8 mouse cellular contexts compared by ENCODE assay signal in the genomic region with DNA sequence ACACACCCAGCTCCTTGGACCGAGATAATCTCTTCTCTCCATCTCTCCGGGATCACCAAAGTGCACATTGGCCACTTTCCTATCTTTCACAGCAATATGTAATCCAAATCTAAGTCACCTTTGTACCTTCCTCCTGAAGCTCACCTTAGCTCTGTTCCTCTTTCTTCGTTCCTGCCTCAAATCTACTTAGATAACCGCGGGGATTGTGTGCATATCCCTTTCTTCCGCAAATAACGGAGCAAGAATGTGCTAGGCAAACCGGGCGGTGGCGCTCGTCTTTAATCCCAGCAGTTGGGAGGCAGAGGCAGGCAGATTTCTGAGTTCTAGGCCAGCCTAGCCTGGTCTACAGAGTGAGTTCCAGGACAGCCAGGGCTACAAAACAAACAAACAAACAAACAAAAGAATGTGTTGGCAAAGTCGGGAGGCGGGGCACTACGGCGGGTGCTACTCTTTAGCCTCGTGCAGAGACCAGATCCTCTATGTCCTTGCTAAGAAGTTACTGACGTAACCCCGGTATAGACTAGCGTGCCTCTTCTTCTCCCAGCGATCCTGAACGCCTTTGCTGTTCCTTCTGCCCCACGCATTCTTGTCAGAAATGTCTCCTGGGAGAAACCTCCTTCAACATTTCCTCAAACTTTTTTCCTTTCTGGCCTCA. TPM values are rescaled to one million over a fixed set of nuclear protein-coding genes. Genes with fewer than 3 reads are reported as not detected.
DNase-seq lines count a peak whose midpoint lies in the region; ATAC-seq and TF ChIP-seq lines count a peak whose summit lies in the region.

No protein-coding gene starts in this region.

- H3K27me3 ChIP-seq in heart, adult 2 months (ENCODE audit: control insufficient read depth, insufficient read depth, low read length) = no peaks in the 10 kb centered on the region
- no peaks in the 10 kb centered on the region for H3K27me3 ChIP-seq in heart, postnatal 0 days (ENCODE audit: control insufficient read depth, insufficient read depth, low read length)
- H3K27me3 ChIP-seq in liver, embryonic 12.5 days (replicated peaks) = no peaks in the 10 kb centered on the region
- no peaks in the 10 kb centered on the region for H3K27me3 ChIP-seq in neural tube, embryonic 13.5 days

- TF ChIP-seq POLR2A in heart, adult 2 months (IDR thresholded peaks at IDR 0.05; ENCODE audit: insufficient read depth, low read depth, low read length) = no peak

- peak; percentile 35 for TF ChIP-seq CTCF in heart, adult 2 months (IDR thresholded peaks at IDR 0.05)
- no peak for TF ChIP-seq CTCF in heart, postnatal 0 days (IDR thresholded peaks at IDR 0.05; ENCODE audit: low read depth)

- intact Hi-C loops in heart, adult 2 months (cut with DNase I) = loop anchor here (2.0 kb wide), 1 partner anchor 61 kb away; no protein-coding TSS in a partner anchor
- intact Hi-C loops in left cerebral cortex, postnatal 25 days (cut with DNase I) = no loop called here

- H3K36me3 ChIP-seq in heart, adult 2 months (ENCODE audit: control insufficient read depth, insufficient read depth, low read length) = peaks cover 15% of the 10 kb centered on the region
- H3K36me3 ChIP-seq in heart, postnatal 0 days (replicated peaks; ENCODE audit: control insufficient read depth, insufficient read depth, low read length) = peaks cover 49% of the 10 kb centered on the region
- H3K36me3 ChIP-seq in liver, embryonic 12.5 days = peaks cover 70% of the 10 kb centered on the region
- peaks cover 55% of the 10 kb centered on the region for H3K36me3 ChIP-seq in neural tube, embryonic 13.5 days

- peak overlapping the region; percentile 88 for H3K4me2 ChIP-seq in heart, postnatal 0 days (ENCODE audit: low read depth, low read length)
- H3K4me2 ChIP-seq in liver, embryonic 12.5 days = peak overlapping the region; percentile 82
- peak overlapping the region; percentile 89 for H3K4me2 ChIP-seq in neural tube, embryonic 13.5 days

- H3K9me3 ChIP-seq in heart, postnatal 0 days (replicated peaks; ENCODE audit: control insufficient read depth, low read length) = no peaks in the 10 kb centered on the region
- no peaks in the 10 kb centered on the region for H3K9me3 ChIP-seq in liver, embryonic 12.5 days (replicated peaks)
- no peaks in the 10 kb centered on the region for H3K9me3 ChIP-seq in neural tube, embryonic 13.5 days

- peaks cover 6% of the 10 kb centered on the region for H3K4me1 ChIP-seq in heart, adult 2 months (ENCODE audit: control insufficient read depth, insufficient read depth, low read length)
- peaks cover 20% of the 10 kb centered on the region for H3K4me1 ChIP-seq in heart, postnatal 0 days (ENCODE audit: control insufficient read depth, insufficient read depth)
- H3K4me1 ChIP-seq in liver, embryonic 12.5 days = peaks cover 43% of the 10 kb centered on the region
- peaks cover 41% of the 10 kb centered on the region for H3K4me1 ChIP-seq in neural tube, embryonic 13.5 days (replicated peaks)

- H3K4me3 ChIP-seq in heart, adult 2 months = peak overlapping the region; percentile 92
- H3K4me3 ChIP-seq in heart, postnatal 0 days (ENCODE audit: low read depth, low read length) = peak overlapping the region; percentile 86
- H3K4me3 ChIP-seq in liver, embryonic 12.5 days = peak overlapping the region; percentile 90
- peak overlapping the region; percentile 97 for H3K4me3 ChIP-seq in neural tube, embryonic 13.5 days

- no peak for TF ChIP-seq EP300 in heart, adult 2 months (IDR thresholded peaks at IDR 0.05; ENCODE audit: insufficient read depth, low read depth, low read length)
- TF ChIP-seq EP300 in heart, postnatal 0 days (IDR thresholded peaks at IDR 0.05; ENCODE audit: low read depth) = no peak

- H3K79me2 ChIP-seq in heart, adult 2 months (replicated peaks; ENCODE audit: control insufficient read depth, insufficient read depth, low read length) = peaks cover 10% of the 10 kb centered on the region

- DNase-seq in heart, adult 2 months = peak in 1 of 2 experiments; percentile 30
- no peak for DNase-seq in heart, adult 11 months
- DNase-seq in ZHBTc4 (ENCODE audit: low read depth, low spot score) = peak; percentile 50
- DNase-seq in heart, postnatal 0 days (ENCODE audit: low spot score) = peak; percentile 15
- no peak for DNase-seq in left cerebral cortex, postnatal 25 days (ENCODE audit: low spot score in 2 of 2)
- no peak for DNase-seq in ovary, adult 18-20 months (ENCODE audit: low spot score)

- ATAC-seq in heart, postnatal 0 days (ENCODE audit: insufficient read depth, low read depth) = peak; percentile 15; the same call in 1 of the 2 replicates
- ATAC-seq in liver, embryonic 12.5 days = peak; percentile 48
- ATAC-seq in neural tube, embryonic 13.5 days (ENCODE audit: low read depth) = peak; percentile 32

- H3K27ac ChIP-seq in heart, adult 2 months = peak overlapping the region; percentile 93
- H3K27ac ChIP-seq in heart, postnatal 0 days (ENCODE audit: low read depth) = peak overlapping the region; percentile 89
- peak overlapping the region; percentile 93 for H3K27ac ChIP-seq in liver, embryonic 12.5 days
- peak overlapping the region; percentile 91 for H3K27ac ChIP-seq in neural tube, embryonic 13.5 days (replicated peaks)

- 17% methylated on average over 22 of the region's 22 CpGs for WGBS in heart, adult 2 months
- 22% methylated on average over 22 of the region's 22 CpGs for WGBS in heart, postnatal 0 days
- 10% methylated on average over 22 of the region's 22 CpGs for WGBS in liver, embryonic 12.5 days (ENCODE audit: insufficient replicate concordance)
- WGBS in neural tube, embryonic 13.5 days = 35% methylated on average over 22 of the region's 22 CpGs

- peak overlapping the region; percentile 71 for H3K9ac ChIP-seq in heart, adult 2 months (ENCODE audit: low read depth, low read length)
- peak overlapping the region; percentile 60 for H3K9ac ChIP-seq in heart, postnatal 0 days (replicated peaks; ENCODE audit: low read depth, low read length)
- peak overlapping the region; percentile 80 for H3K9ac ChIP-seq in liver, embryonic 12.5 days
- peak overlapping the region; percentile 75 for H3K9ac ChIP-seq in neural tube, embryonic 13.5 days

RNA-seq across cellular contexts. Expression of gene Rnps1, which starts 0.7 kb away (rescaled TPM):
- 10 to 100 TPM; 60.0 to 62.7 TPM for total RNA-seq in heart, adult 2 months (2021)
- 83.0 and 107 TPM in 2 replicates for polyA plus RNA-seq in heart, adult 2 months (2012; rRNA removed)
- 123 and 174 TPM in 2 replicates for total RNA-seq in heart, postnatal 0 days (2014; rRNA removed; ENCODE audit: low replicate concordance)
- 127 and 135 TPM in 2 replicates for polyA plus RNA-seq in heart, postnatal 0 days (2015; fragmentation: Nextera tagmentation; extraction: Ambion mirVana)
- polyA plus RNA-seq in liver, embryonic 12.5 days (2016; fragmentation: Nextera tagmentation; extraction: Ambion mirVana) = 195 and 204 TPM in 2 replicates
- polyA plus RNA-seq in neural tube, embryonic 13.5 days (2015; fragmentation: Nextera tagmentation; extraction: Ambion mirVana) = 307 and 315 TPM in 2 replicates
- total RNA-seq in left cerebral cortex, postnatal 25 days (2021) = 100 to 1,000 TPM; 134 to 138 TPM

RNA-seq across cellular contexts. Expression of gene Eci1, which starts 12.8 kb away (rescaled TPM):
- 100 to 1,000 TPM; 421 to 487 TPM for total RNA-seq in heart, adult 2 months (2021)
- polyA plus RNA-seq in heart, adult 2 months (2012; rRNA removed) = 414 and 486 TPM in 2 replicates
- total RNA-seq in heart, postnatal 0 days (2014; rRNA removed; ENCODE audit: low replicate concordance) = 440 and 624 TPM in 2 replicates
- 595 and 640 TPM in 2 replicates for polyA plus RNA-seq in heart, postnatal 0 days (2015; fragmentation: Nextera tagmentation; extraction: Ambion mirVana)
- 92.1 and 100 TPM in 2 replicates for polyA plus RNA-seq in liver, embryonic 12.5 days (2016; fragmentation: Nextera tagmentation; extraction: Ambion mirVana)
- polyA plus RNA-seq in neural tube, embryonic 13.5 days (2015; fragmentation: Nextera tagmentation; extraction: Ambion mirVana) = 57.6 and 61.2 TPM in 2 replicates
- total RNA-seq in left cerebral cortex, postnatal 25 days (2021) = 10 to 100 TPM; 21.4 to 28.1 TPM

RNA-seq across cellular contexts. Expression of gene Dnase1l2, which starts 29.2 kb away (rescaled TPM):
- total RNA-seq in heart, adult 2 months (2021) = 1 to 10 TPM in 1 of 2 experiments, under 1 TPM in 1; 0.65 to 1.5 TPM
- polyA plus RNA-seq in heart, adult 2 months (2012; rRNA removed) = 5.2 and 7.2 TPM in 2 replicates
- total RNA-seq in heart, postnatal 0 days (2014; rRNA removed; ENCODE audit: low replicate concordance) = 1.9 and 4.5 TPM in 2 replicates
- 0.36 and 0.44 TPM in 2 replicates for polyA plus RNA-seq in heart, postnatal 0 days (2015; fragmentation: Nextera tagmentation; extraction: Ambion mirVana)
- 0.70 and 0.96 TPM in 2 replicates for polyA plus RNA-seq in liver, embryonic 12.5 days (2016; fragmentation: Nextera tagmentation; extraction: Ambion mirVana)
- 5.5 and 6.5 TPM in 2 replicates for polyA plus RNA-seq in neural tube, embryonic 13.5 days (2015; fragmentation: Nextera tagmentation; extraction: Ambion mirVana)
- total RNA-seq in left cerebral cortex, postnatal 25 days (2021) = 1 to 10 TPM; 6.4 to 8.1 TPM

RNA-seq across cellular contexts. Expression of gene E4f1, which starts 56.4 kb away (rescaled TPM):
- total RNA-seq in heart, adult 2 months (2021) = 10 to 100 TPM; 10.2 to 10.3 TPM
- polyA plus RNA-seq in heart, adult 2 months (2012; rRNA removed) = 43.6 and 43.7 TPM in 2 replicates
- 19.6 and 20.6 TPM in 2 replicates for total RNA-seq in heart, postnatal 0 days (2014; rRNA removed; ENCODE audit: low replicate concordance)
- polyA plus RNA-seq in heart, postnatal 0 days (2015; fragmentation: Nextera tagmentation; extraction: Ambion mirVana) = 14.0 and 17.8 TPM in 2 replicates
- 19.2 and 20.7 TPM in 2 replicates for polyA plus RNA-seq in liver, embryonic 12.5 days (2016; fragmentation: Nextera tagmentation; extraction: Ambion mirVana)
- 39.7 and 41.6 TPM in 2 replicates for polyA plus RNA-seq in neural tube, embryonic 13.5 days (2015; fragmentation: Nextera tagmentation; extraction: Ambion mirVana)
- 10 to 100 TPM; 30.4 to 33.2 TPM for total RNA-seq in left cerebral cortex, postnatal 25 days (2021)

RNA-seq across cellular contexts. Expression of gene Pgp, which starts 56.5 kb away (rescaled TPM):
- total RNA-seq in heart, adult 2 months (2021) = 10 to 100 TPM; 35.7 to 44.5 TPM
- polyA plus RNA-seq in heart, adult 2 months (2012; rRNA removed) = 39.1 and 46.4 TPM in 2 replicates
- 48.4 and 62.3 TPM in 2 replicates for total RNA-seq in heart, postnatal 0 days (2014; rRNA removed; ENCODE audit: low replicate concordance)
- 65.8 and 70.6 TPM in 2 replicates for polyA plus RNA-seq in heart, postnatal 0 days (2015; fragmentation: Nextera tagmentation; extraction: Ambion mirVana)
- polyA plus RNA-seq in liver, embryonic 12.5 days (2016; fragmentation: Nextera tagmentation; extraction: Ambion mirVana) = 99.5 and 101 TPM in 2 replicates
- polyA plus RNA-seq in neural tube, embryonic 13.5 days (2015; fragmentation: Nextera tagmentation; extraction: Ambion mirVana) = 54.9 and 57.4 TPM in 2 replicates
- 10 to 100 TPM; 70.2 to 72.3 TPM for total RNA-seq in left cerebral cortex, postnatal 25 days (2021)

Comparison
In these comparisons a context has a peak if more than half of its experiments do, and no peak if none do; other contexts are left out.
1. DNase-seq: peak in ZHBTc4 (single experiment) and heart, postnatal 0 days (single experiment); none in heart, adult 11 months (single experiment), left cerebral cortex, postnatal 25 days (0 of 2) and ovary, adult 18-20 months (single experiment).
2. Peak in every context shown above with its lines, with median percentiles within 50 percentile points of each other: H3K27ac ChIP-seq, H3K4me3 ChIP-seq, H3K9ac ChIP-seq, ATAC-seq and H3K4me2 ChIP-seq.